Mouse (Mus musculus) cerebellum, postnatal 36 days (tissue): ENCODE results near the gene Zbtb9.
A peak's percentile ranks its signal among the peaks of the same experiment; 100 is the strongest.

Experiments
- DNase-seq, 2 experiments: peaks; one replicate each; pipeline ENCODE4 v3.0.0; 2021 to 2022; ENCODE audit warnings: mixed read lengths in 2 of 2

Zbtb9 gene

DNA sequence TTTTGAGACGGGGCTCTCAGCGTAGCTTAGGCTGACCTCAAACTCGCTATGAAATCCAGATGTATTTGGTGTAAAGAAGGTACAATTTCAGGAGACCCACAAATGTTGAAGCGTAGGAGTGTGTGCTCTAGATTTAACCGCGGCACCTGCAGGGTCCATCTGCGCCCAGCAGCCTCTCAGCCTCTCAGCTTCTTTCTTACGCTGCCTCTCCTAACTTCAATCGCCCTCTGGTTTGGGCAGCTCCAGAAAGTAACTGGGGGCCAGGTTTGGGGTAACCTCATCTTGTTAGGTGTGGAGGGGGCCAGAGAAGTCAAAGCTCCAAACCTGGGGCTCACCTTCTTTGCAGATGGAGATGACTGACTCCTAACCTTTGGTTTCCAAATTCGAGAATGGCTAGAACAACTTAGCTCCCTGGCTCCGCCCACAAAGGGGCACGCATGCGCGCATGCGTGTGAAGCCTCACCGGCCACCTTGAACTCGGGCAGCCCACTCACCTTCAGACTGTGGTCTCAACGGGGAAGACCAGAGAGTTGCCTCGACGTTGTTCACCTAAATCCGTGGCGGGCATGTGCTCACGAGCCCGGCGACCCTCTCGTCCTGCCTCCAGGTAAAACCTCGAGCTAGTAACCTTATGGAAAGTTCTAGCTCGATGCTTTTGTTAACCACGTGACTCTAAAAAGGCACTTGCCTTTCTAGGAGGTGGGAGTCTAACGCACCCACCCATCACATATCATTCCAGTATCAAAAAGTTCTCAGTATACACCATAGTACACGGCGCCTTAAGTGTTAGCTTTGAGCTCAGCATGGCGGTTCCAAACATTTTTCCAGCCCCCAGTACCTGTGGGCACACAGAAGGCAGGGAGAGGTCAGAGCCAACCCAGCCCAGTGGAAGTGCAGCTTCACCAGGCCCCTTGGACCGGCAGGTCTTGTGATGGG is 44.9 kb downstream of the Zbtb9 start:
- DNase-seq, result peak; percentile 90

DNA sequence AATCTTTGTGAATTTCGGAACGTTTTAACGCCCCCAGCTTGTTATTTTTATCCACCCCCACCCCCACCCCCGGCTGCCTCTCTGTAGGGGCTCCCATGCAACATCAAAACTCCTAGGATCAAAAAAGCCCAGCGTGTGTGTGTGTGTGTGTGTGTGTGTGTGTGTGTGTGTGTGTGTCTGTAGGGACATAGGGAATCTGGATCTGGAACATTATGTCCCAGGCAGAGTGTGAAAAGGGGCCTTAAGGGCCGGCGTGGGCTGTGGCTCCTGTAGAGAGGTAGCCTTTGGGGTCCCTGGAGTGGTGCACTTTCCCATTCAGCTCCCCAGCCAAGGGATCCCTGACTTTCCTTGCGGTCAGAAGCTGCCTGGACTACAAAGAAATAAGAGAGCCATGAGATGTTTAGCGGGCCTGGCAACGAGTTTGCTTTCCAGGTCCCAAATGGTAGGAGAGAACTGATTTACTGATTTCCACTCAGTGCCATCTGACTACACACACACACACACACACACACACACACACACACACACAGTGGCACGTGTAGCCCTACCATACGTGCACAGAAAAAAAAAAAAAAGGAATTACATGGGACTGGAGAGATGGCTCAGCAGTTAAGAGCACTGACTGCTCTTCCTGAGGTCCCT is 45.7 kb downstream of the Zbtb9 start:
- peak in 1 of 2 experiments; percentile 26 for DNase-seq

DNA sequence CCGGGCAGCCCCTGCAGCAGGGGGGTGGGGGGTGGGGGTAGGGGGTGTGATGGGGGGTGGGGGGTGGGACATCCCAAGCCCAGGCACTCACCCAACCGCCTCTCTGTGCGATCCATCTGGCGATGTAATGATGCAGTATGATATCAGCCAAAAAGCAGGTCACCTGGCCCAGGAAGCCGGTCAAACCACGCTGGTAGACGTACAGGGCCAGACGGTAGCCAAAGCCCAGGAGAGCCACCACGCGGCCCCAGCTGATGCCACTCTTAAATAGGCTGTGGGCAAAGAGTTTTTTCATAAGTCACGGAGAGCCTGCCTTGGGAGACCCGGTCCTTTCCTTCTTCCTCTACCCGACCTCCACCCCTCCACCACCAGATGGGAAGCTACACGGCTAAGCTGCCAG is 48.1 kb downstream of the Zbtb9 start:
- DNase-seq, result peak; percentile 84 to 85

DNA sequence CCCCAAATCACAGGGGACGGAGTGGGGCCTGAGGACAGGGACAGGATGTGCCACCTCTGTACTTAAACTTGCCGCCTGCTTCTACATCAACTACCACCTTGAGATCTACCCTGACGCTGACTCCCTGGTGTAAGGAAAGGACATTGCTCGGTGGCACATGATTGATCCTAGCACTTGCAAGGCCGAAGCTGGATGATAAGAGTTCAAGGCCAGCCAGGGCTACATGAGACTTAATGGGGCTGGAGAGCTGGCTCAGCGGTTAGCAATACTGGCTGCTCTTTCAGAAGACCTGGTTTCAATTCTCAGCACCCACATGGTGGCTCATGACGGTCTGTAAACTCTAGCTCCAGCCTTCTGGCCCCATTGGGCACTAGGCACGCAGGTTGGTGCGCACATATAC is 48.8 kb downstream of the Zbtb9 start:
- DNase-seq, result no peak

DNA sequence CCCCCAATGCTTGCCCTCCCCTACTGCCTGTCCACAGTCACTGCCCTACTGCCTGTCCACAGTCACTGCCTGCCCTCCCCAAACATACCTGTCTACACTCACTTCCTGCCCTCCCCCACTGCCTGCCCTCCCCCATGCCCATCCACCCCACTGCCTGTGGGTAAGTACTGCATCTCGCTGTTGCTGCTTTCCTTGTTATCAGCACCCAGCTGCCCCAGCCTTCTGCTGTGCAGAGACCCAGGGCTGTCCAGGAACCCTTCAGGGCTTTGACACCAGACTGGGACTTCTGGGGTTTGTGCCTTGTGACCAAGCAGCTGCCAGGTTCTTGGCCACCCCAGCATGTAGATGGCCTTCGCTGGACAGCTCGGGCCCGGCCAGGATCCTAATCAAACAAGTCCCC is 50.4 kb downstream of the Zbtb9 start:
- DNase-seq, result no peak

DNA sequence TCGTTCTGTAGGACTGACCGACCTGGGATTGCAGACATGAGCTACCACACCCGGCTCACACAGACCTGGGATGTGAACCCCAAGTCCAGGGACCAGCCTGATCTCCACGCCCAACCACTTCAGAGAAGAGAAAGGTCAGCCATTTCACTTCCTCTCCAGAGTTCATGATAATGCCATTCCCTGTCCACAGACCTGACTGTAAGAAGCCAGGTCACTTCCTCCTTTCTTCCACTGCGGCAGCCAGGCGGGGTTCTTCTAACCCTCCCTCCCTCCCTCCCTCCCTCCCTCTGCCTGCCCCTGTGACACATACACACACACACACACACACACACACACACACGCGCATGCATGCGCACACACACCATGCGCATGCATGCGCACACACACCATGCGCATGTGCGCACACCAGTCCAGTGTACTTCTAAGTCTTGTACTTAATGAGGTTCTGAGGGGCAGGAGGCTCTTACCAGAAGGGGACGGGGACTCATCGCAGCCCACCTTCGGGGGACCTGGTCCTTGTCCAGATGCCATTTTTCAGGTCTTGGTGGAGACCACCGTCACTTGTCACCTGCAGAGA is 52.4 kb downstream of the Zbtb9 start:
- no peak for DNase-seq

DNA sequence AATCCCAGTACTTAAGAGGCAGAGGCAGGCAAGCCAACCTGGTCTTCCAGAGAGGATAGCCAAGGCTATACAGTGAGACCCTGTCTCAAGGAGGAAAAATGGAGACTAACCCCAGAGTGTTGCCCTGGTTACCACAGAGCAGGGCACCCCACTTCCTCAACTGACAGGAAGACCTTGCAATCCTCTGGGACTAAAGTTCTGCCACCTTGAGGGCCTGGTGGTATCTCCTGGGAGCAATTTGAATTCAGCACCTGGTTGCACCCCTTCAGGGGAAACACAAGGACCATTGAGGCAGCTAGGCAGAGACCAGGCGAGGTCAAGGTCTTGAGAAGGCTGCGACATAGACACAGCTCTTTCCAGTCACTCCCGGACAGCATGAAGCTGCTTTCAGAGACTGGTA is 53.0 kb downstream of the Zbtb9 start:
- no peak for DNase-seq

DNA sequence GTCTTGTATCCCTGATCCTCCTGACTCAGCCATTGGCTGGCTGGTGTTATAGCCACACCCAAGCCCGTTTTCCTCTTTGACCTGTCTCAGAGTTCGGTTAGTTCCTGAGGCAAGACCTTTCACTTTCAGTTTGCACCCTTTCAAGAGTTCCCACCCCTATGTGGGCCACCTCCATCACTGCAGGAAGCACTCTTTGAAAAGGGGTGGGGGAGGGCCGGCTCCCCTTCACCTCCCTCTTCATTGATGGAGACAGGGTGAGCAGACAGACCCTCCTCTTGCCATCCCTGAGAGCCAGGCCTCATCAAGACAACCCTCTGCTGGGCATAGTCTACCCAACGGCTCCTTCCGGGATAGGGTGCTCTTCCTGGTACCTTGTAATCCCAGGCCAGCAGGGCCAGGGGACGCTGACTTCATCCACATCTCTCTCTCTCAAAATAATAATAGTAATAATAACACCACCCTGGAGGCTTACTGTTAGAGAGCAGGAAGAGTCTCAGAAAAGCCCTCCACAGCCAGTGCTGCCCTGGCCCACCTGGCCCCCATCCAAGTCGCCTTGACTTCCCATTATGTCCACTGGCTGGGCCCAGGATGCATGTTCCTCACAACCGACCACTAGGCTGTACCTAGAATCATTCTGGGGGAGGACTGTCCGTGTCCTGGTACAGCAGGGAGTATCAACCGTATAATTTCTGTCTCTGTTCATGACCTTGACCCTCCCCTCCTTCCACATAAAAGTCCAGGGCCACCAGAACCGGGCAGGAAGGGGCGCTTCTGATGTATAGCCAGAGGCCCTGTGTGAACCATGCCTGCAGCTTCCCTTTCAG is 54.7 kb downstream of the Zbtb9 start:
- peak; percentile 44 to 47 for DNase-seq

DNA sequence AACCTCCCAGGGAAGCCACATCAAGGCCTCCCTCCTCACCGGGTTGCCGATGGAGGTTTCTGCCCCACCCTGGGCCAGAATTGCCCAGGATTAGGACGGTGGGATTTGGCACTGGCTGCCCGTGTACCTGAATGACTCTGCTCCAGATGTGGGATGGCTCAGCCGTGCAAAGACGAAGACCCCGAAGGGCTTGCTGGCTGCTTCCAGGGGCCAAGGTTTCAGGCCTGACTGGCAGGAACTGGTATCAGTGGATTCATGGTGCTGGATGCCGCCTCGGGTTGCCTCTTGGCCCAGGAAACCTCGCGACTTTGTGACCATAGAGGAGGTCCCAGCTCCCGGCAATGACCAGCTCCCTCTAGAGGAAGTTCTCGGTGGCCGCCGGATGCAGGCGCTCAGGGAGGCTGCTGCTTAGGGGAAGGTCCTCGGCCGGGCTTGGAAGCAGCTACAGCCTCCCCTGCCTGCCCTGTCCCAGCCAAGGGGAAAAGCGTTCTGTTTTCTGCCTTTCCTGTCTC is 55.4 kb downstream of the Zbtb9 start:
- DNase-seq, result peak; percentile 90 to 93

DNA sequence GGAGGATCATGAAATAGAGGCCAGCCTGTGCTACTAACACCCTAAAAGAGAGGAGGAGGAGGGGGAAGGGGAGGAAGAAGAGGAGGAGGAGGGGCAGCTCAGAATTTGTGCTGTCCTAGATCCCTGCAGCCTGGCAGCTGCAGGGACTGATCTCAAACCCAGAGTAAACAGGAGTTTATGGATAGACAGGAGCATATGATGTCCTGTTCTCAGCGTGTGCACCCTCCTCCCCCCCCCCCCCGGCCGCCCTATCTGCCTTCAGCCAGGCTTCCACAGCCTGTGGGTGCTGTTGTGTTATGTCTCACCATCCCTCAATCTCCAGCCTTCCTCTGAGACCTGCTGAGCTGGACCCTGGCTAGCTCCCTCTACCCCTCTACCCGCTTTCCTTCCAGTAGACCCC is 55.9 kb downstream of the Zbtb9 start, which contains the start of gene Bak1:
TSS of gene Bak1 (minus strand) at position 101 of the 400 bp plus-strand sequence.
- DNase-seq, result no peak

DNA sequence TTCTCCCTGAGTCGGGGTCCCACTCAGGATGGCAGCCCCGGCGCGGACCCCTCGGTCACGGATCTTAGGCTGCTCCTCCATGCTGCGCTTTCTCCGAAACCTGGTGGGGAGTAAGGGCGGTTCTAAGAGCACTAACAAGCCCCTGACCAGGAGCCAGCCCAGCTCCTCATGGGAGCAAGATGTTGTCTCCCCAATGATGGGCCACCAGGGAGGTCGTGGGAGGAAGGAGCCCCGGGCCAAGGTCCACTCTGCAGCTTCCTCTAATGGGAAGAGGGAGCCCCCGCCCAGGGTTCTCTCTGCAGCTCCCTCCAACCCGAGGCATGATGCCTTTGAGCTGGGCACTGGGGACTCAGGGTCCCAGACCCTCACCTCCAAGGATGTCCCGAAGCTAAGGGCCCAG is 56.5 kb downstream of the Zbtb9 start:
- no peak for DNase-seq

DNA sequence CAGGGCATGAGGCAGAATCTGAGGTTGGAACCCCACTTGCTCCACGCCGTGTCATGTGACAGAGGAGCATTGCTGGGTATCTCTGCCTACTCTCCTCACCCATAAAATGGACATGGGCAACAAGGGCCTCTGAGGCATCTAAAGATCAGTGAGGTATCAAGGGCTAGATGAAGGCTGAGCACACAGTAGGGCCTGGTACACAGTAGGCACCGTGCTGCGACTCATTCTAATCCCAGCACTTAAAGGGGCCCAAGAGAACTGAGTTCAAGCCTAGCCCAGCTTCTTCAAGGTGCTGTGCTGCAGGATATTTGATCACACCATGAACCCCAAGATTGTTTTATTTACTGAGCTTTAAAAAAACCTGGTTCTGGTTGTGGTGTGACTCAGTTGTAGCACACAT is 57.9 kb downstream of the Zbtb9 start:
- DNase-seq, result no peak

DNA sequence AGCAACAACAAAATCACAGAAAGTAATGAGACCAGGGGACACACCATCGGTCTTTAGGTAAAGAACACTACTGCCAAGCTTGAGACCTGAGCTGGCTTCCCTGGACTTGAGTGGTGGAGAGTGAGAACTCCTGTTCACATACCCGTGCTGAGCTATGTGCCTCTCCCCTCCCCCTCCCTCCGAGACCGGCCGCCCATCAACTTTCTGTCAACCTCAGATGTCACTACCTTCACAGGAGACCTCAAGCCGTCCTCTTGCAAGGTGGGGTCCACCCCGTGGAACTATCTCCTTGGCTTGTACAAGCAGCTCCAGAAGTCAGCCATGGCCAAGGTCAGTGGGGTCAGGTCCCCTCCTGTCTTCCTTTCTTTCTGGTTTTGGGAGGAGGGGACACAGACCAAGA is 59.4 kb downstream of the Zbtb9 start:
- no peak for DNase-seq

DNA sequence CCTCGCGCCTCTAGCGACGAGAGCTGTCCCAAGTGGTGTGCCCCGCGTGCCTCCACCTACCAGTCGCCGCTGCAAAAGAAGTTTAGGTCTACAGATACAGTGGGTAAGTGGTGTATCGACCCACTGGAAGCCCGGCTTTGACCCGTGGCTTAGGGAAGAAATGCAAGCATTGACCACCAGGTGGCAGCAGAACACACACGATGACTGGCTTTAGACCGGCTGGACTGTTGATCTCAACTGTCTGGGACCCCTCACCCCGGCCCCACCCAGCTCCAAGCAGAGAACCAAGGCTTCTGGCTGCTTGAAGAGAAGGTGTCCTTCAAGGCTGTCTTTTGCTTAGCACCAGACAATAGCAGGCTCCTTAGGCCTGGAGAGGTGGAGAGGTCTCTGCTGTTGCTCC is 59.9 kb downstream of the Zbtb9 start:
- peak; percentile 80 to 85 for DNase-seq

DNA sequence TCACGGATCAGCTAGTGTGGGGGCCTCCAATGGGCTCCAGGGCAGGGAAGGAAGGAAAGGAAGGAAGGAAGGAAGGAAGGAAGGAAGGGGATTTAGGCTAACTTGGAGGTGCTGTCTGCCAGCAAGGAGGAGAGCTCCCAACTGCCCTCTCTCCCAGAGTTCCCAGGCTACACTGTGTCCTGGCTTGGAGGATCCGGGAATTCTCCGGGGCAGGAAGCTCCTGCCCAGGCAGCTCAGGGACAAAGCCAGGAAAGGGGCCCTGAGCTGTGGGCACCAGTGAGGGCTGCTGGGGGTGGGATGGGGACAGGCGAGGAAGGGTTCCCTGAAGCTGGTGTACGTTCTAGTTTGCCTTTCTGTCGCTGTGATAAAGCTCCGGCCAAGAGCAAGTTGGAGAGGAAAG is 63.5 kb downstream of the Zbtb9 start:
- DNase-seq, result no peak

DNA sequence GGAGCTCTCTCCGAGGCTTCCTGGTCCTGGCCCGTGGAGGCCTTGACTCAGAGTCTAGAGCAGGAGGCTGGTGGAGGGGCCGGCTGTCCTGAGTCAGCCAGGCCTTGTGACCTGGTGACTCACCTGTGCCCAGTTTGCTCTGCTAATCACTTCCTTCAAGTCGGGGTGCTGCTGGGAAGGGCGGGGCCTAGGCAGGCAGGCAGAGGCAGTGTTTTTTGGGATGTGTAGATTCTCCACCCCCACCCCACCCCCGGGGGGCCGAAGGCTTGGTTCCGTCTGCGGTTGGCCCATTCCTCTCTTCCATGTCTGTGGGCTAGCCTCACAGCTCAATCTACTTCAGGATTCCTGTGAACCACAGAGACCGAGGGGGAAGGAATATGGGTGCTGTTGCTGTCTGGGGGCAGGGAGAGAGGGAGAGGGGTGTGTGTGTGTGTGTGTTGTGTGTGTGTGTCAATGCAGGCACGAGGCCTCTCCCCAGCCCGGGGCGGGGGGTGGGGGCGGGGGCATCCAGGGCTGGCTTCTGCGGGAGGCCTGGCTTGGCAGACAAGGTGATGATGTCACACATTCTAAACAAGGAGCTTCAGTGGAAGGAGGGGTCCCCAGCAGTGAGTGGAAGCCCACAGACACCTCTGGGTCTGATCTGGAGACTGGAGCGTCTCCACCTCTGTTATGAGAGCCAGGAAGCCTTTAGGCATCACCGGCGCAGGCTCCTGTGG is 65.5 kb downstream of the Zbtb9 start:
- no peak for DNase-seq

DNA sequence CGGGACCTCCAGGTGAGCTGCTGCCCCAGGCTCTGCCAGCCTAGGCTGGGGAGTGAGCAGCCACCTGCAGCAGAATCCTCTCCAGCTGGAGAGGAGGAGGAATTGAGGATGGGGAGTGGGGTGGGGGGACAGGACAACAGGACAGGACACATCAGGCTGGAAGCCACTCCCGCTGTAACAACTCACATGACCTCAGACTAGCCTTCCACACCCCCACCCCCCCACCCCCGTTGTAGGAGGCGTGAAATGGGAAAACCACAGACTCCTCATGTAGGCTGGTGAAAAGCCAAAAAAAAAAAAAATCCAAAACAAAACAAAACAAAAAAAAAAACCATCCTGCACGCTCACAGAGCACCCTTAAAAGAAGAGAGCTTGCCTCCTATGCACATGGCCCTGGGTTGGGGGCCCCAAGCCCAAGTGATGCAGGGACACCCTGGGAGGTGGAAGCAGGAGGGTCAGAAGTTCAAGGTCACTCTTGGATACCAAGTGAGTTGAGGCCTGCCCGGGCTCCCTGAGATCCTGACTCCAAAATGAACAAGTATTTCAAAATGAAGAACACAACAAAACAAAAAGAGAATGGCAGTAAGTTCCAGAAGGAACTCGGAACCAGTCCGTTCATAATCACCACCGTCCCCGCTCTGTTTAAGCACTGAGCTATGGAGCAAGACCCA is 66.6 kb downstream of the Zbtb9 start:
- DNase-seq, result no peak

DNA sequence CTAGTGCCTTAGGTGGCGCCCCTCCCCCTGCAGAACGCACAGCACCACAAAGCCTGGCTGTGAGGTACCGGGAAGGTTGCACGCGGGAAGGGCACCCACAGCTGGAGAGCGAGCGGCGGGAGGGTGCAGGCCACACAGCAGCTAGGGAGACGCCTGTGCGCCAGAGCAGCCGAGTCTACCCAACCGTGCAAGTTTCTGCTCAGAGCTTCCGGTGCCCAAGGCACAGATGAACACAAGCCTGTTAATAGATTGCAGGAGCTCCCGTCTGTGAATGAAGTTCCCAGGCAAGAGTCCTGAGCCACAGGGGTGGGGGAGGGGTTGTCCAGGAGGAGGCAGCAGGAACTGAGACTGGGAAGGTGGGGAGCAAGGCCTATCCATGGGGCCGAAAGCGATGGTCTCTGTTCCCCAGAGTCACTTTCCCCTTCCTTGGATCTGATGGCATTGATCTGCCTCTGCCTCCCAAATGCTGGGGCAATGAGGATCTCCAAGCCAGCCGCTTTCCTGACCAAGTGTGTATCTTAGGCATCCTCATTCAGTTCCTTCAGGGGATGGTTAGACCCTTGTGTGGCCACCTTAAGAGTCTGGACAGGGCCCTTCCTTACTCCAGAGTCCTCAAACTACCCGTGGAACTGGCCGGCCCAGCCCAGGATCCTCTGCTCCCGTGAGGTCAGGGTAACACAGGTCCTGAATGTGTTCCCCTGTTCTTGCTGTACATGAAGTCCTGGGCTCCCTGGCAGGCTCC is 67.5 kb downstream of the Zbtb9 start:
- DNase-seq, result no peak

DNA sequence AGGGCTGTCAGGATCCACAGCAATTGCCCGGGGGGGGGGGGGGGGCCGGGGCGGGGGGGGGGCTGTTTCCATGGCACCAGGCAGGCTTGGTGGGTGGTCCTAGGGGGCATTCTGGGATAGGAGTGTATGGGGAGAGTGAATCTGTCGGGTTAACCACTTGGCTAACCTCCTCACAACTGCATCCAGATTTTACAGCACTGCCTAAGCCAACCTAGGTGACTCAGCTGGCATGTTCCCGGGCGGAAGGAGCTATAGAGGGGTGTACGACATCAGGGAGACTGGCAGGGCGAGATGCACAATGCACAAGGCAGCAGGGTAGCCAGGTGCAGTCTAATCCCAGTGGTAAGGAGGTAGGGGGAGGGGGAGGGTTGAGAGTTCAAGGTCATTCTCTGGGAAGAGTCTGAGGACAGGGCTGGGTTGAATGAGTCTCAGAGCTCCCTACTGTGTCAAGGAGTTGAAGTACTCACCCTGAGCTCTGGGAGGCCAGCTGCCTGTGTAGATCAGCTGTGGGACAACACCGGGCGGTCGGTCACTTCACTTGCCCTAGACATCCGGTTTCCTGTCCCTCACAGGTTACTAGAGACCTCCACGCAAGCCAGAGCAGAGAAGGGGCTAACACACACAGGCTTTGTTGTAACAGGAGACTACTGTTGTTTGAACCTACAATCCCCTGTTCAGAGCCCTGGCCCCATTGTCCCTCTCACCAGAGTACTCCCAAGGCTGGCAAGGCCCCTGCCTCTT is 68.2 kb downstream of the Zbtb9 start:
- no peak for DNase-seq

DNA sequence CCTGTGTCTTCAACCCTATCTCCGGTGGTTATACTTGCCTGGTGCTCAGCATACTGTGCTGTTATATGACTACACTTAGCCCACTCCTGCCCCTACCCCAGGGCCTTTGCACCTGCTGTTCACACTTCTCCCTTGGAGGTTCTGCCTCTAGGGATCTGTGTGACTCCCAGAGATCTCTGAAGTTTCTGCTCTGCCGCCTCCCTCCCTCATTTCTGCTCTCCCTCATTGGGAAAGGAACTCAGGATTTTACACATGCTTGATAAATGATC is 68.8 kb downstream of the Zbtb9 start:
- DNase-seq, result no peak
